Mouse (Mus musculus) embryonic fibroblast, embryonic 13.5 days (primary cell): ENCODE measurements around the gene Nt5c3.

Experiments used
- CTCF ChIP-seq: IDR thresholded peaks from 2 replicates; pipeline ENCODE4 v1.5.1; 2011; ENCODE audit warnings: mild to moderate bottlenecking, control low read depth, low read length, moderate library complexity, borderline replicate concordance; ENCODE audit not compliant: insufficient read depth
- POLR2A ChIP-seq: IDR thresholded peaks from 2 replicates; pipeline ENCODE4 v1.6.1; 2011; ENCODE audit warnings: low read depth, mild to moderate bottlenecking, control low read depth, low read length, moderate library complexity

DNA sequence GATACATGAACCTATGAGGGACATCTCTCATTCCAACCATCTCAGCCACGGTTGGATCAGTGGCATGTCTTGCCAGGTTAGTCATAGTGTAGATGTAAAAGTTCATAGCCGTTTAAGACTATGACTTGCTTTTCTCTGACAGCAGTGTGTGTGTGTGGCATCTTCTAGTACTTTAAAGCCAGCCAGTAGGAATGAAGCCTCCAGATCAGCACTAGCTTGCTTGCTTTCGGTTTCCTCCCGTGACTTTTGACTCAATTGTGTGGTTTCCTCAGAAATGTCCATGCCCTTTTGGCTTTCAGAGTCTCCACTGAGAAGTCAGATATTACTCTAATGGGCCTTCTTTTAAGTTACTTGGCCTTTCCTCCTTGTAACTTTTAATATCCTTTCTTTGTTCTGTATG, 10.6 kb upstream of the Nt5c3 start:
- TF ChIP-seq CTCF (no peak), POLR2A (no peak)
